Mouse (Mus musculus) splenic B cell, adult 2 months (primary cell): ENCODE data around the gene Clic1.
A peak's percentile ranks its signal among the peaks of the same experiment; 100 is the strongest.

Experiments used
- DNase-seq: peaks from one replicate; pipeline ENCODE4 v3.0.0-alpha.2; 2011; ENCODE audit warnings: low read depth, low spot score
- H3K27me3 ChIP-seq: 2 replicates; pipeline ENCODE4 v1.6.1; 2012; ENCODE audit warnings: mild to moderate bottlenecking, low read length, moderate library complexity, mixed read lengths; ENCODE audit not compliant: control insufficient read depth, poor library complexity, insufficient read depth, severe bottlenecking
- H3K36me3 ChIP-seq: 2 replicates; pipeline ENCODE4 v1.6.1; 2012; ENCODE audit warnings: mild to moderate bottlenecking, low read length, moderate library complexity, mixed read lengths; ENCODE audit not compliant: control insufficient read depth, poor library complexity, insufficient read depth, severe bottlenecking

Clic1 gene

DNA sequence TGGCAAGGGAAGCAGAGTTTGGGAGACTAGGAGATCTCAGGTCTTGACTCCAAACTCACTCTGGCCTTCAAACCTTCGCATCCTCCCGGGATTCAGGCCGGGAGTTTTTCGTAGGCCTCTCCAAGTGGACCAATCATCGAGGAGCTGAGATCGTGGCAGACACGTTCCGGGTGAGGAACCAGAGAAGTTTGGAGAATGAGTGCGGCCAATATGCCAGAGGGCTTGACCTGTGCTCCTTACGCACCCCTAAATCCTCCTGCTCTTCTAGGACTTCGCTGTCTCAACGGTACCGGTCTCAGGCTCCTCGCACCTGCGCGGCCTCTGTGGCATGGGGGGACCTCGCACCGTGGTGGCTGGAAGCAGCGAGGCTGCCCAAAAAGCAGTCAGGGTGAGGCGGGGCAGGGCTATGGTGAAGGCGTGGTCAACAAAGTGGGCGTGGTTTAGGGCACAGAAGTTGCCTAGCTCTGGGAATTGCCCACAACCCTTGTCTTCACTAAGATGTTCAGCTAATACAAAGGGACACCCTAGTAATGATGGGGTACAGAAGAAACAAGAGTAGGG, 11.1 kb downstream of the Clic1 start:
- Histone ChIP-seq H3K36me3 (peaks cover 5% of the 10 kb centered on the region), H3K27me3 (no peaks in the 10 kb centered on the region)
- DNase-seq: no peak

DNA sequence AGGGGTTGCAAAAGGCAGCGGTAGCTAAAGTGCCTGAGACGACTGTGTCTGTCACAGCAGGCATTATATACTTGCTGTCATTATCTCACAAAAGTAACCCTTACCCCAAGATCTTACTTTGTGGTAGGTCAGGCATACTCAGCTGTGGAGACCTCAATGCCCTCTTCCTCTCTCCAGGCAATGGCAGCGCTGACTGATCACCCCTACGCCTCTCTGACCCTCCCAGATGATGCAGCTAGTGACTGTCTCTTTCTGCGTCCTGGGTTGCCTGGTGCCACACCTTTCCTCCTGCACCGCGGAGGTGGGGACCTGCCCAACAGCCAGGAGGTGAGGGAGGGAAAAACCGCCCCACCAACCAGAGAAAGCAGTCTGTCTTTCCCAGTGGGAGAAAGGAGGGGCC, 11.5 kb downstream of the Clic1 start:
- DNase-seq: no peak
- H3K27me3 ChIP-seq: no peaks in the 10 kb centered on the region
- H3K36me3 ChIP-seq: peaks cover 5% of the 10 kb centered on the region

DNA sequence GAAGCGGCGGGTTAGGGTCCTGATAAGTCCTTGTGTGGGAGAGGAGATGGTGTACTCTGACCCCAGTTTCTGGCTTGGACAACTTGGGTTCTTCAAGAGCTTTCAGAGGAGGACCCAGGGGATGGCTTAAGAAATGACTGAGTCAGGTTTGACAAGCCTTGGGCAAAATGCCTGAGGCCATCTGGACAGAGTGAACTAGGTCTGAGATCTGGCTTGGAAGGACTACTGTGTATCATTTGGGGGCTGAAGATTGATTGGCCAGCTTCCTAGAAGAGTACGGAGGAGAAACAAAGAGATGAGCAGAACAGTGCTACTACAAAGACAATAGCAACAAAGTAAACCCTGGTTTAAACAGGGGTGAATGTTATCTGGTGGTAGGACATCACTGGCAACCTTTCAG, 13.7 kb downstream of the Clic1 start:
- no peaks in the 10 kb centered on the region for H3K27me3 ChIP-seq
- H3K36me3 ChIP-seq: no peaks in the 10 kb centered on the region; the same call in 1 of the 2 replicates
- DNase-seq: no peak

DNA sequence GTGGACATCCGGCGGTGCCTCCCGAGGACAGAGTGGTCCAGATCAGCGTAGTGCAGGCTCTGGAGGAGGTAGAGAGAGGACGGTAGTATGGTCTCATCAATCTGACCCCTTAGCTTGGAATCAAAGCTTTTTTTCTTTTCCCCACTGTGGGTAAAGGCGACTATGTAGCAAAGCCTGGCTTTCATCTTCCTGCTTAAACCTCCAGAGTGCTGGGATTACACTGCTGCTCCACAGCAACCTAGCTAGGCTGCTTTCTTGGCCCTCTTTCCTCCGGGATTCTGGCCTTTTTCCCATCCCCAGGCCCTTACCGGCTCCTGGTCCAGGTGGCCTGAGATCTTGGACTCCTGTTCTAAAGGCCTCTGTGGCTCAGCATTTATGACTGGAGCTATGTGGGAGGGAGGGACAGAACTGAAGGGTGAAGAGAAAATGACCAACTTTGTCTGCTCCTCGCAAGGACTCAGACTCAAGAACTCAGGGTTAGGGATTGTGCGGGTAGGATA, 14.7 kb downstream of the Clic1 start:
- DNase-seq: no peak
- Histone ChIP-seq H3K27me3 (no peaks in the 10 kb centered on the region), H3K36me3 (no peaks in the 10 kb centered on the region)

DNA sequence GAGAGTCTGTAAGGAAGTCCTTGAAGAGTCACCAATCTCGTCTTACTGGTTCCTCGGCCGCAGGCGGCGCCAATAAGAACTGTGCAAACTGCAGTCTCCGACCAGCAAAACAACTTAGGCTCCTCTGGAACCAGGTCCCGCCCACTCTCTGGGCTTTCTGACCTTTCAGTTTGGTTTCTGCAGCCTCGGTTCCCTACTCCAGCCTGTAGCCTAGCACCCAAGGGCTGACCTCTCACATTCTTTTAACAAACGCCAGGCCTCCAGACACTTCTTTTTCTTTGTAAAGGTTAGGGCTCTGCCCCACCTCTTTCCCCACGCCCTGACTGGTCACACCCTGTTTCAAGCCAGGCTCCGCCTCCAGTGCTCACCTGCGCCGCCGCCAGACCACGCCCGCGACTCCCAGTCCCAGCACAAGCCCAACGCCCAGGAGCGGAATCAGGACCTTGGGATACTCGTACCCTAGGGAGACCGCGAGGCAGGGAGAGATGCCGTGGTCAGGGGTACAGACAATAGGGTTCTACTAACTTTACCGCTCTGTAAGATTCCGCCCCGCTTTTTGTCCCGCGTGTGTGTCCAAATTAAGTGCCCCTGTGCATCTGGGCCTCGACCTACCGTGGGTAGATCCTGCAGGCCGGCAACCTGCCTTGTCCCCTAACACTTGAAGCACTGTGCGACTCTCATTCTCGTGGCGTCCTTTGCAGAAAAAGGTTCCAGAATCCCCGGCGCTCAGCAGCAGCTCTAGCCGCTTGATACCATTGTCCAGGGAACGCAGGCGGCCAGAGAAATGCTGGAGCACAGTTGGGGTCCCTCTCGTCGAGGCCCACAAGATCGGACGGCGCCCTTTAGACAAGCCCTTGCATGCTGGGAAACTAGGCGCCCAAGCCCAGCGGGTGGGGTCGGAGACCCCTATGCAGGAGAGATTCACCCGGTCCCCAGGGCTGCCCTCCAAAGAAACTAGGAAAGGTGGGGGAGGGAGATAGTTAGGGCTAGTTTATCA, 15.5 kb downstream of the Clic1 start, which contains the start of gene Ly6g6c:
Ly6g6c (plus strand) TSS at position 438 of the 997 bp plus-strand sequence.
- peak; percentile 44 for DNase-seq
- no peaks in the 10 kb centered on the region for H3K36me3 ChIP-seq
- no peaks in the 10 kb centered on the region for H3K27me3 ChIP-seq

DNA sequence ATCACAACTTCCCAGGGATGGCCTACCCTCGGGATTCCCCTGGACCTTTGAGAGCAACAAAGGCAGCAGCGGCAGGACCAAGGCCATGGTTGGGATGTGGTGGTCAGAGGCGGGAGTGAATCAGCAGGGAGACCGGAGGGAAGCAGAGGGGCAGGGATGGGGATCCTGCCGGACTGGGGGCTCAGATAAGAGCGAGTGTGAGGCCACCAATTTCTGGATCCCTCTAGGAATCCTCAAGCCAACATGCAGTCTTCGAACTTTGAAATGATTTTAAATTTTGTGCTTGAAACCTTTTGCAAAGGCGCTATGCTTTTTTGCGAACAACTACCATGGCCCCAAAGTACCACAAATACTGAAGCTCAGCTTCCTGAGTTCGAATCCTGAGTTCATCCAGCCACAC, 16.3 kb downstream of the Clic1 start, which contains the start of gene Mpig6b:
Mpig6b (minus strand) TSS at position 101 of the 400 bp plus-strand sequence.
- no peaks in the 10 kb centered on the region for H3K36me3 ChIP-seq
- DNase-seq: no peak
- H3K27me3 ChIP-seq: no peaks in the 10 kb centered on the region

DNA sequence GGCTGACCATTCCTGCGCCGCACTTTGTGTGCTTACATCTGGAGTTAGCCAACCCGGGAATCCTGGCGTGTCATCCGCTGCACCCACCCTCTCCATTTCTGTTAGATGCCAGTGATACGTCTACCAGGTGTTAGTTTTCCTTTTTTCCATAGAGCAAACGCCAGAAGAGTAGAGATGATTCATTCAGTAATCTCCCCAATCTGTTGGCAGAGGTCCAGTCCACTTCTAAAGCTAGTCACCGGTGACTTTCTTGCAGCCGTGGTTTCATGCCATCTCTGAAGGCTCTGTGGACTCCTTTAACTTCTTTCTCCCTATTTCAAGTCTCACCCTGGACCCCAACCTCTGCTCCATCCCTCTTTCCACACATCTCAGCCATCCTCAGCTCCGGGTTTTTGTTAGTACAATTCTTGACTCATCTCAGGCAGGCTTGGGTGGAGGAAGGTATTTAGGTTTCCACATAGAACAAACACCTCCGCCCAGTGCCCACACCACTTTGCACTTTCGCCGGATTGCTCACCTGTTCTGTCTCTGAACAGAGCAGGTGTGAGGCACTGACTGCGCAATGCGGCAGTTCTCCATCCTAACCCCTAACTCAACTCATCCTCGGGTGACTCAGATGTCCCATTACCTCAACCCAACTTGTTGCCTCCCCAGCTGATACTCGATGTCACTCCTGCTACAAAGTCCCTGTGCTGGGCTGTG, 18.6 kb downstream of the Clic1 start:
- no peaks in the 10 kb centered on the region for H3K36me3 ChIP-seq
- no peaks in the 10 kb centered on the region for H3K27me3 ChIP-seq
- DNase-seq: no peak

DNA sequence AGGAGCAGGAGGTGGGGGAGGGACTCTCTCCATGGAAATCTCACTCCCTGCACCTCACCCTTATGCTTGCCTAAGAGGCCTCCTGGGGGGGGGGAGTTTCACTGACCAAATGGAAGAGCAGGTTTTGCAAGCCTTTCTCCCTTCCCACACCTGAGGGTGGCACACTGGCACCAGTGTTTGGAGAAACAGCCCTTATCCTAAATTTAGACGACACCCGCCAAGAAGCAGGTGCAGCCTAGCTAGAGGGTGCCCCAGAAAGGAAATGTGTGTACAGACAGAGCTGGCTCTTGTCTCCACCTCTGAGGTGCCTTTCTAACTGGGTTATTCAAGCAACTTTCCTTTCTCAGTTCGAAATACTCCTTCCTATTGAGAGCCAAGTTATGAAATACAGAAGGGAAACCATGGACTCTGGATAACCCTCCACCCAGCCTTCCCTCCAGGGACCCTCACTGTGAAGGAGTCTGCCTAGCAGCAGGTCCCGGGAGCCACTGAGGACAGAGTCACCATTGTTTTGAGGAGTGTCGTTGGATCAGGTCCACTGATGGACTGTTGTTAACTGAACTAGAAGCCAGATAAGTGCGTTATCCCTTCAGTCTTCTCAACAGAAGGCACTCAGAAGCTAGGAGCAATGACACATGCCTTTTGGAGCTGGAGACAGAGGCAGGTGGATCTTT, 20.9 kb downstream of the Clic1 start:
- H3K27me3 ChIP-seq: no peaks in the 10 kb centered on the region
- no peaks in the 10 kb centered on the region for H3K36me3 ChIP-seq
- no peak for DNase-seq

DNA sequence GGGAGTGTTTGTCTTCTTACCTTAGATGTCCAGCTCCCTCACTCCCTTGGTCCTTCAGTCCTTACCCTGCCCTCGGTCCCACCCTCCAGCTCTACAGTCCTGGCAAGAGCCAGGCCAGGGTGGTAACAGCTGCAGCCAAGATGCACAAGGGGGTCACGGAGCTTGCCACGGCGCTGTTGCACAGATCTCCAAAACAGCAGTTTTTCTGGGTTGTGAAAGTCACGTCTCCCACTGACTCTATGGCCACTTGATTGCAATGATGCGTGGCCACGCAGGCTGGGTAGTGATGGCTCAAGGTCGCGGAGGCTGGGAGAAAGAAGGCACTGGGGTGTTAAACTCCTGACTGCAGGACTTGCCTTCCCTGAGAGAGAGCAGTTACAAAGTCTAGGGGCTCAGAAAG, 21.7 kb downstream of the Clic1 start:
- no peaks in the 10 kb centered on the region for H3K36me3 ChIP-seq
- H3K27me3 ChIP-seq: no peaks in the 10 kb centered on the region
- no peak for DNase-seq

DNA sequence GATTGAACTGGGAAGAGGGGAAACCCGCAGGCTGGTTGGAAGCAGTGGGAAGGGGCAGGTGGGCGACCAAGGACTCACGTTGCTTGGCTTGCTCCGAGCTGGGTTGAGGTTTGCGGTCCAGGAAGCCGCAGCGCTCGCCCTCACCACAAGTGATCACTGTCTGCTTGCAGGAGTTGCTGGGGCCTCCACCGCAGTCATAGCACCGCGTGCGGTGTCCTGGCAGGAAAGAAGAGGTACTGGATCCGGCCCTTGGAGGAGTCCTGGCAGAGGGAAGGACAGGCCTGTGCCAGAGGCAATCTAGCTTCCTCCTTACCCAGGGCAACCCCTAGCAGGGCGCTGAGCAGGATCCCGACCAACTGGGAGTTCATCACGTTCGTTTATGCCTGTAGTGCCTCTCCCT, 24.3 kb downstream of the Clic1 start:
- H3K36me3 ChIP-seq: no peaks in the 10 kb centered on the region
- no peak for DNase-seq
- no peaks in the 10 kb centered on the region; the same call in 1 of the 2 replicates for H3K27me3 ChIP-seq

DNA sequence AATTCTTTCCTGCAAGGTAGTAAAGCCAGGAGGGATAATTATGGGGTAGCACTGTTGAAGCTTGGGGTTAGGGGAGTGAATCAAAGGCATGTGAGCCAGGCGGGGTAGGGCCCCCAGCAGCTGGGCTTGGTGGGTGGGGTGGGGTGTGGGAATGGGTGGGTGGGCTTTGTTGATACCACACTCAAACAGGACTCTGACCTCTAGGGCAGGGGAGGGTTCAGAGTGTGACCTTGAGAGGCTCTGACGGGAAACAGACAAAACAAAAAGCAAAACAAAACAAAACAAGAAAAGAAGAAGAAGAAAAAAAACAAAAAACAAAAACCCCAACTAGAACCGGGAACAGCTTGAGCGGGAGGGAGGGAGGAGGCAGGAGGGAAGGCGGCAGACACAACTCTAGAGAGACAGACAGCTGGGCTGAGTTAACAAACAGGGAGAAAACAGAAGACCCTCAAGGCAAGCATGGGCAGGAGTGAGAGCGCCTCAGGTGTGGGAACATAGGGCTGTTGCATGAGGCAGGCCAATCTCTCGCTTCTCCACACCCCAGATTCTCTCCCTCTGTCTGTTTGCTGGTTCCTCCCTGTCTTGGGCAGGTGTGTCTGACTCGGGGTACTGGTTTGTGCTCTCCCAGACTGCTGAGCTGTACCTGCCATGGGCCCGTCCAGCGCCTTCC, 26.9 kb downstream of the Clic1 start, which contains the start of gene Ly6g6e:
Ly6g6e (plus strand) TSS at position 396 of the 670 bp plus-strand sequence.
- Histone ChIP-seq H3K27me3 (no peaks in the 10 kb centered on the region; the same call in 1 of the 2 replicates), H3K36me3 (no peaks in the 10 kb centered on the region)
- DNase-seq: no peak

DNA sequence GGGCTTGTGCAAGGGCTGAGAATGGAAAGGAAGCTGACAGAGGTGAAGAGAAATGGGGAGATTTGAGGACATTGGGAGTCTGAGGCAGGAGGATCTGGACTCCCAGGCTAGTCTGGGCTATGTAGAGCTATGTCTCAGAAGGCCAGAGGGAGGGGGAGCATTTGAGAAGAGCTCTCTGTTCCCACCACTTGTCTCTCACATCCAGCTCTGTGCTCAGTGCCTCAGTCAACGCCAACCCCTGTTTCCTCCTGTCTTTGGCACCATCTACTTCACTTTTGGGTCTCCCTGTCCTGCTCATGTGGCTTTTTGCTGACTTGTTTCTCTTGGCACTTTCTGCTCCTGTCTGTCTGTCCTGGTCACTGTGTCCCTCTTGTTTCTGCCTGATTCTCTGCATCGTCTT, 27.5 kb downstream of the Clic1 start:
- Histone ChIP-seq H3K27me3 (no peaks in the 10 kb centered on the region; the same call in 1 of the 2 replicates), H3K36me3 (no peaks in the 10 kb centered on the region)
- DNase-seq: no peak

DNA sequence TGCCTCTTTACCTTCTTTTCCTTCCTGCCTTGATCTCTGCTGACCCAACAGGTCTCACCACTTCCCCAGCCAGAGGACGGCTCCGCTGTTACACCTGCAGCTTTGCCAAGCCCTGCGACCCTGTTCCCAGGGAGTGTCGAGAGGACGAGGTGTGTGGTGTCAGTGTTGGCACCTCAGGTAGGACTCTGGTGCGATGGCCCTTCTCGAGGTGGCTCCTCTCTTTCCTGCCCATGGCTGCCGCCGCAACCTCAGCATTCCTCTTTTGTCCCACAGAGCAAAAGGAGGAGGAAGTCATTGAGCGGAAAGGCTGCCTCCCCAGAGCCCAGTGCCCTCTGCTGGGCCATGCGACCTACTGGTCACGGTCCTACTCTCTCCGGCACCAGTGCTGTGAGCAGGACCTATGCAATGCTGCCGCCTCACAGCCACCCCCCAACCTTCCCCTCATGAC, 28.0 kb downstream of the Clic1 start, which contains the start of gene Ly6g6d:
Ly6g6d (minus strand) TSS at position 280 of the 448 bp plus-strand sequence.
- DNase-seq: peak; percentile 42
- no peaks in the 10 kb centered on the region for H3K36me3 ChIP-seq
- H3K27me3 ChIP-seq: no peaks in the 10 kb centered on the region; the same call in 1 of the 2 replicates
